Mouse (Mus musculus) stomach, embryonic 16.5 days (tissue): ENCODE data around the gene Pheta1. TPM values are rescaled to one million over a fixed set of nuclear protein-coding genes. Genes with fewer than 3 reads are reported as not detected.
"Not testable (repeated sequence)": the region's sequence is repeated elsewhere in the genome, so short reads cannot be mapped to it uniquely, and the experiment has no call there.

Experiments
- ATAC-seq: fragments of 200-750 bp; cut with Nextera tagmentation; 2 replicates; pipeline ENCODE4 v1.8.0; 2017; ENCODE audit warnings: moderate number of reproducible peaks, moderate TSS enrichment; ENCODE audit not compliant: insufficient read depth, low FRiP score
- H3K27ac ChIP-seq: fragments of 300-500 bp; sonication (generic); 2 replicates; pipeline ENCODE4 v1.5.1; 2014; ENCODE audit warnings: low read length
- H3K27me3 ChIP-seq: fragments of 300-500 bp; sonication (generic); 2 replicates; pipeline ENCODE4 v1.6.1; 2014; ENCODE audit warnings: low read length, control low read depth, mixed read lengths; ENCODE audit not compliant: control insufficient read depth, insufficient read depth
- H3K36me3 ChIP-seq: fragments of 300-500 bp; sonication (generic); 2 replicates; pipeline ENCODE4 v1.6.1; 2014; ENCODE audit warnings: low read length; ENCODE audit not compliant: control insufficient read depth, insufficient read depth
- H3K4me1 ChIP-seq: fragments of 300-500 bp; sonication (generic); 2 replicates; pipeline ENCODE4 v1.6.1; 2014; ENCODE audit warnings: low read length, control low read depth, mixed read lengths; ENCODE audit not compliant: control insufficient read depth, insufficient read depth
- H3K4me2 ChIP-seq: fragments of 300-500 bp; sonication (generic); 2 replicates; pipeline ENCODE4 v1.6.1; 2014; ENCODE audit warnings: low read depth, low read length, mixed read lengths
- H3K4me3 ChIP-seq: fragments of 300-500 bp; sonication (generic); replicated peaks from 2 replicates; pipeline ENCODE4 v1.5.1; 2014; ENCODE audit warnings: mild to moderate bottlenecking, low read length
- H3K9ac ChIP-seq: fragments of 300-500 bp; sonication (generic); 2 replicates; pipeline ENCODE4 v1.6.1; 2014; ENCODE audit warnings: low read length
- H3K9me3 ChIP-seq: fragments of 300-500 bp; sonication (generic); replicated peaks from 2 replicates; pipeline ENCODE4 v1.6.1; 2016; ENCODE audit warnings: low read length, control low read depth; ENCODE audit not compliant: control insufficient read depth
- WGBS: fragments of 180-500 bp; shearing (Covaris S2); extraction: QIAGEN DNeasy Blood & Tissue Kit; methylation state at CpG from one replicate; pipeline ENCODE4 v1.1.7; 2014; 5-methylcytosine and 5-hydroxymethylcytosine counted together
- polyA plus RNA-seq: library from polyadenylated mRNA; unstranded; fragments of >200 nt; fragmentation: Nextera tagmentation; extraction: Ambion mirVana; gene quantifications from 2 replicates; pipeline ENCODE4 v1.2.1, GENCODE M21; 2015

The Pheta1 gene
- polyA plus RNA-seq, 1 experiment from 2014 or later: 16.9 TPM

DNA sequence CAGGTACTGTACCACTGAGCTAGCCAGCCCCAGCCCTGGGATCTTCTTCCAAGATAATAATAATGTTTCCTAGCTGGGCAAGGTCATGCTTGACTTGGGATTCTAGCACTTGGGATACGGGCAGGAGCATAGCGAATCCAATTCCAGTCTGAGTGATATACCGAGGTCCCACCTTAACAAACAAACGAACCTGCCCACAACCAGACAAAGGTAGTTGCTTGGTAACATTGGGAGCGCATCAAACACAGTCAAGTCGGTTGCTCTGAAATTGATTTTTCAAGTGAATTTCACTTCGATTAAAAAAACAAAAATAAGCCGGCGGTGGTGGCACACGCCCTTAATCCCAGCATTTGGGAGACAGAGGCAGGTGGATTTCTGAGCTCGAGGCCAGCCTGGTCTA lies 2.5 kb upstream of the Pheta1 start:
- Histone ChIP-seq H3K27ac (no peak overlapping the region), H3K4me3 (no peak overlapping the region), H3K4me1 (peaks cover 25% of the 10 kb centered on the region), H3K9ac (no peak overlapping the region), H3K27me3 (peaks cover 7% of the 10 kb centered on the region), H3K36me3 (no peaks in the 10 kb centered on the region), H3K4me2 (no peak overlapping the region), H3K9me3 (no peaks in the 10 kb centered on the region)
- ATAC-seq: no peak
- 76% methylated on average over 11 of the region's 11 CpGs for WGBS

DNA sequence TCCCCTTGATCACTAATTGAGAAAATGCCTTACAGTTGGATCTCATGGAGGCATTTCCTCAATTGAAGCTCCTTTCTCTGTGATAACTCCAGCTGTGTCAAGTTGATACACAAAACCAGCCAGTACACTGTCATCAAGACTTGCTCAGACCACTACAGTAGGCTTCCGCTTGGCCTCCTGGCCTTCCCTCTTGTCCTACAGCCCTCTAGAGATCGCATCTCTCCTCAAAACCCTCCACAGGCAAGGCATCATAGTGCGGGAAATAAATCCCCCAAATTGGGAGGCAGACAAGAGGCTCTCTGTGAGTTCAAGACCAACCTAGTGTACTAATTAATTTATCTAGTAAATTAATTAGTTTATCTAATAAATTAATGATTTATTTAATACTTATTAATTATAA lies 1.5 kb upstream of the Pheta1 start:
- not testable (repeated sequence) for H3K4me3 ChIP-seq, H3K36me3 ChIP-seq, ATAC-seq, H3K4me2 ChIP-seq, H3K9ac ChIP-seq, H3K27me3 ChIP-seq, H3K27ac ChIP-seq, H3K9me3 ChIP-seq
- H3K4me1 ChIP-seq: peaks cover 21% of the 10 kb centered on the region
- 86% methylated on average over 3 of the region's 3 CpGs for WGBS

DNA sequence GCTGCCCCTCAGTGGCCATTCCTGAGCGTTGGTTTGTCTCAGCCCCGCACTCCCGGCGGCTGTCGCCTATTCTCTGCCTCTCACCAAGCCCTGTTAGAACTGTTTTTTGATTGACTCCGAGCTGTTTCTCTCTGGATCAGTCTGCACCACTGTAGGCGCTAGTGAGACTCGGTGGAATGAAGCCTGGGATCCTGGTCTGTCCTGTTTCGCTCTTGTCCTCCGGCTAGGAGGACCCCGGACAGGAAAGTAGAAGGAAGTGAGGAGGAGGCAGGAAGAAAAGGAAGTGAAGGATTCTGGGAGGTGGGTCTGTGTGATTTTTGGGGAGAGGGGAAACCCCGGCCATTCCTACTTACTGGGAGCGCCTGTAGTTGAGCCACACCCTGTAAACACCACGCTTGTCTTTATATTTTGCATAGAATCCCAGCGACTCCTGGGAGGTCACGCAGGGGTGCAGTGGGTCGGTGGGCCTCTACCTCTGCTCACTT lies 707 bp upstream of the Pheta1 start:
- peak overlapping the region; percentile 71 for H3K9ac ChIP-seq
- ATAC-seq: peak; percentile 38; the same call in 1 of the 2 replicates
- peaks cover 7% of the 10 kb centered on the region for H3K27me3 ChIP-seq
- peak overlapping the region; percentile 92 for H3K27ac ChIP-seq
- H3K4me1 ChIP-seq: peaks cover 22% of the 10 kb centered on the region
- H3K4me2 ChIP-seq: peak overlapping the region; percentile 91
- under 1% methylated on average over 17 of the region's 17 CpGs for WGBS
- peak overlapping the region; percentile 85 for H3K4me3 ChIP-seq
- H3K9me3 ChIP-seq: no peaks in the 10 kb centered on the region
- peaks cover 5% of the 10 kb centered on the region for H3K36me3 ChIP-seq

DNA sequence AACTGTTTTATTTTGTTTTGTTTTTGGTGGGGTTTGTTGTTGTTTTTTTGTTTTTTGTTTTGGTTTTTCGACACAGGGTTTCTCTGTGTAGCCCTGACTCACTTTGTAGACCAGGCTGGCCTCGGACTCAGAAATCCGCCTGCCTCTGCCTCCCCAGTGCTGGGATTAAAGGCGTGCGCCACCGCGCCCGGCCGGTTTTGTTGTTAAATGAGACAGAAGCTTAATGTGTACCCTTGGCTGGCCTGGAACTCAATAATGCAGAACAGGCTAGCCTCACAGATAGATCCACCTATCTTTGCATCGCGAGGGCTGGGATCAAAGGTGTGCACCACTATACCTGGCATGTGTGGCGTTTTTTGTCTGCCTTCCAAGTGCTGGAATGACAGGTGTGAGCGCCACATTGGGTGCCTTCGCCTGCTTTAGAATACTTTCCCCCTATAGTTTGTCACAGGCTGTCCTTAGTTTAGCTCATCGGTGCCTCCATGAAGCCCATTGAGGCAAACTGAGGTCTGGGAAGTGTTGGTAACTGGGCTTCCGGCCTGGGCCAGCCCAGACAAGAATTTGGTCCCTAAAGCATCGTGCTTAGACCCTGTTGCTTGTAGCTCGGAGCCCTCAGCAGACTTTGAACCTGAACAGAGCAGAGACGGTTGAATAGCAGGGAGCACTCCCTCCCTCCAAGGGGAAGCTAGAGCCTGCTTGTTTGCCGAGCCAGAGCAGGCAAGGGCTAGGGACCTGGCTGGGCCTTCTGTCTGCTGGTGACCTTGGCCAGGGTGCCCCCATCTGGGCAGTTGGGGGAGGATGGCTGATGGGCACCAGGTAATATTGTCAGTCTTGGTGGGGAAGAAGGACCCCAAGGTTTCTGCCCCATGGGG lies 930 bp downstream of the Pheta1 start:
- H3K4me2 ChIP-seq: peak overlapping the region; percentile 57
- peak overlapping the region; percentile 56 for H3K27ac ChIP-seq
- H3K27me3 ChIP-seq: no peaks in the 10 kb centered on the region
- WGBS: 32% methylated on average over 20 of the region's 20 CpGs
- peak overlapping the region; percentile 85 for H3K4me3 ChIP-seq
- H3K4me1 ChIP-seq: peaks cover 25% of the 10 kb centered on the region
- no peak for ATAC-seq
- peak overlapping the region; percentile 83 for H3K9ac ChIP-seq
- no peaks in the 10 kb centered on the region for H3K9me3 ChIP-seq
- peaks cover 9% of the 10 kb centered on the region for H3K36me3 ChIP-seq

DNA sequence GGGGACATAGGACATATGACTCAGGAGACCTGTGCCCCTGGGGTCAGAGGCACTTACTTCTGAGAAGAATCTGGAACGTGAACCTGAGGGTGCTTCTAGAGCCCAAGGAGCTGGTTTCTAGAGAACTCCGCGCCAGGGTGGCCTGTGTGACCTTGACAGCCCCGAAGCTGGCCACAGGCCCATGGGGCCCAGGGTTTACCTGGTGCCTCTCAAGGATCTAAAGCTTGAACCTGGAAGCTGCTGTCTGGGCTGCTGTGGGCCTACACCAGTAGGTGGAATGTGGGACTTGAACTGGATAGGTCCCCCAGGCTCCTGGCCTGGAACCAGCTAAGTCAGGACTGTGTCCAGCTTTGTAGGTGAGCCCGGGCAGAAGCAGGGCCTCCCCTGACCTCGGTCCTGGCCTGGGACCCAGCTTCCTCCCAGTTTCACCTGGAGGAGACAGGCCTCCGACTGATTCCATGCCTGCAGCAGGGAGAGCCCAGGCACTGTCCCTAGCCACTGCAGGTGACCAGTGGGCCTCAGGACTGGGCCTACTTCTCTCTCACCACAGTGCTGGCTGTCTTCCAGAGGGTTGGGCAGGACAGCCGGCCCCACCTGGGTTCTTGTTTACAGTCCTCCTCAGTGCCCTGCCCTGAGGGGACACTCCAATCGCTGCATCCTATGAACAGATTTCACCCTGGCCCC lies 4.7 kb downstream of the Pheta1 start:
- peaks cover 22% of the 10 kb centered on the region for H3K4me1 ChIP-seq
- H3K36me3 ChIP-seq: peaks cover 9% of the 10 kb centered on the region
- WGBS: 71% methylated on average over 9 of the region's 9 CpGs
- no peak overlapping the region for H3K4me2 ChIP-seq
- H3K27ac ChIP-seq: peak overlapping the region; percentile 71
- H3K9me3 ChIP-seq: no peaks in the 10 kb centered on the region
- peak; percentile 52 for ATAC-seq
- H3K27me3 ChIP-seq: no peaks in the 10 kb centered on the region
- no peak overlapping the region for H3K9ac ChIP-seq
- H3K4me3 ChIP-seq: no peak overlapping the region

DNA sequence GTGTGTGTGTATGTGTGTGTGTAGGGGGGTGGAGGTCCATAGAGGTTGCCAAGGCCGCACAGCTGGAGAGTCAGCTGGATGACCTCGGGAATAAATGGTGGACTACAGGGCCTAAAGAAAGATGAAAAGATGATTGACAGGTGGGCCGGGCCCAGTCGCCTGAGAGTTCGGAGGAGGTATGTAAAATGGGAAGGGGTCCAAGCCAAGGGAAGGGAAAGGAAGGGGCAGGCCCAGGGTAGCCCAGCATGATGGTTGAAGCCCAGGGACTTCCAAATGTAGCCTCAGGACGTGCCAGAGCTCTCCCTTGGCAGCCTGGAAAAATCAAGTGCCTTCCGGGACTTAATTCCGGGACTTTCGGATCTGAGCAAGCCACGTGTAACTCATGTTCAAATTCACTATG lies 6.0 kb downstream of the Pheta1 start:
- H3K4me2 ChIP-seq: no peak overlapping the region
- no peak overlapping the region for H3K27ac ChIP-seq
- H3K27me3 ChIP-seq: no peaks in the 10 kb centered on the region
- no peak overlapping the region for H3K9ac ChIP-seq
- H3K9me3 ChIP-seq: no peaks in the 10 kb centered on the region
- H3K36me3 ChIP-seq: peaks cover 9% of the 10 kb centered on the region
- no peak overlapping the region for H3K4me3 ChIP-seq
- no peak for ATAC-seq
- 69% methylated on average over 10 of the region's 10 CpGs for WGBS
- H3K4me1 ChIP-seq: peaks cover 19% of the 10 kb centered on the region

DNA sequence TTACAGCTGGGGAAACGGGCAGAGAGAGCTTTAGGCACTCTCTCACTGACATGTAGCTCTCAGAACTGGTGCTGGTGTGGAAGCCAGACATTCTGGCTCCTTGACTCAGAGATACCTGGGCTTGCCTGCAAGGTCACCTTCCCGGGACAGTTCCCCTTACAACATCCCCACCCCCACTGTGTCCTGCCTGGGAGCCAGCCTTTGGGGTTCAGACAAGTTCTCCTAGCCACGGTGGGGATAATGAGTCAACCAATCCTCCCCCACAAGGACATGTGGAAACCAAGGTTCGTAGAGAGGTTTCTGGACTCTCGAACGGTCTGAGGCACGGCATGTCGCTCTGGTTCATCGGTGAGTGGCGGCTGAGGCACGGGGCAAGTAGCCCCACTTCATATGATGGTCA lies 8.0 kb downstream of the Pheta1 start:
- H3K36me3 ChIP-seq: peaks cover 9% of the 10 kb centered on the region
- peaks cover 9% of the 10 kb centered on the region for H3K4me1 ChIP-seq
- no peak overlapping the region for H3K4me3 ChIP-seq
- no peak overlapping the region for H3K27ac ChIP-seq
- H3K27me3 ChIP-seq: no peaks in the 10 kb centered on the region
- H3K4me2 ChIP-seq: no peak overlapping the region
- H3K9ac ChIP-seq: no peak overlapping the region
- 79% methylated on average over 11 of the region's 11 CpGs for WGBS
- no peaks in the 10 kb centered on the region for H3K9me3 ChIP-seq
- no peak for ATAC-seq

DNA sequence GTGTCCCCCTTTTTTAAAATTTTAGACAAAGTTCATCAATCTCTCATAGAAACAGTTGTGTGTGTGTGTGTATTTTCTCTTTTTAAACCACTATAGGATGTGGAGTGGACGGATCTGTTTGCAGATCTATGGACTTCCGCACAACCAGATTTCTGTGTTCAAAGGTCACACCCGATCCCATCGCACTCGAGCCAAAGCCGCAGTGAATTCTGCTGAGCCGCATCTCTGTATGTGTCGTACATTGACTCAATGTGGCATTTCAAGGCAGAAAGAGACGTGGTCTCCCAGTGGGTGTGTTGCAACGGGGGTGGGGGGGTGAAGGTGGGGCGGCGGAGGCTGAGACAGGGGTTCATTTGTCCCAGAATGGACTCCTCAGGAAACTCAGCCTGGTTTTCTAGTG lies 9.6 kb downstream of the Pheta1 start:
- WGBS: 79% methylated on average over 12 of the region's 12 CpGs
- Histone ChIP-seq H3K36me3 (0 out of 2 replicates have a peak, but pooled peaks cover under 1% of the 10 kb centered on the region), H3K4me2 (no peak overlapping the region), H3K4me1 (peaks cover 4% of the 10 kb centered on the region; the same call in 1 of the 2 replicates), H3K27me3 (no peaks in the 10 kb centered on the region), H3K27ac (no peak overlapping the region), H3K9me3 (no peaks in the 10 kb centered on the region), H3K9ac (no peak overlapping the region), H3K4me3 (no peak overlapping the region)
- no peak for ATAC-seq

DNA sequence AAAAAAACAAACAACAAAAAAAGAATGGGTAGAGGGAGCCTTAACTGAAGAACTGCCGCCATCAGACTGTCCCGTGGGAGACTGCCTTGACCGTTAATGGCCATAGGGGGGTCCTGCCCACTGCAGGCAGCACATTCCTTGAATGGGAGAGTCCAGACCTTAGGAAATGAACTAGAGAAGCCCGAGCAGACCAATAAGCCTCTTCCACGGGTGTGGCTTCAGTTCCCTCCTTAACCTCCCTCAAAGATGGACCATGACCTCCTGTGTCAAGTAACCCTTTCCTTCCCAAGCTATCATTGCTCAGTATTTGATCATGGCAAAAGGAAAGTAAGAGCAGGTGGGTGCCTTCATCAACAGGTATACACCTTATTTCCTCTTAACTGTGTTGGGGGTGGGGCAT lies 13.2 kb downstream of the Pheta1 start:
- Histone ChIP-seq H3K36me3 (no peaks in the 10 kb centered on the region), H3K4me3 (no peak overlapping the region)

More for the DNA sequence above, 13.2 kb downstream of the Pheta1 start:
- no peak overlapping the region for H3K27ac ChIP-seq
- no peak overlapping the region for H3K9ac ChIP-seq
- H3K27me3 ChIP-seq: no peaks in the 10 kb centered on the region
- 41% methylated on average over 5 of the region's 5 CpGs for WGBS
- no peak overlapping the region for H3K4me2 ChIP-seq
- H3K4me1 ChIP-seq: no peaks in the 10 kb centered on the region; the same call in 1 of the 2 replicates
- no peaks in the 10 kb centered on the region for H3K9me3 ChIP-seq
- no peak for ATAC-seq
